In genomic region chr15:31292627-31293026, GRCm38 (mm10) we compare ENCODE assay signal across 12 mouse cellular contexts.
DNase-seq lines count a peak whose midpoint lies in the region; ATAC-seq and TF ChIP-seq lines count a peak whose summit lies in the region.
"Had no signal": no experiment of that assay in that cellular context is flagged by ENCODE, and none has a peak within 500 bp of the region (broad histone marks: within the 10 kb centered on the region; RNA-seq: fewer than 3 reads in every experiment).

No protein-coding gene starts in this region.

- no peaks in the 10 kb centered on the region for H3K79me2 ChIP-seq in myocyte (ENCODE audit: control insufficient read depth, insufficient read depth)

- WGBS in liver, embryonic 12.5 days (ENCODE audit: insufficient replicate concordance) = 34% methylated on average over 3 of the region's 3 CpGs
- 39% methylated on average over 3 of the region's 3 CpGs for WGBS in liver, embryonic 11.5 days
- 15% methylated on average over 3 of the region's 3 CpGs for WGBS in heart, embryonic 13.5 days
- WGBS in midbrain, embryonic 10.5 days = 56% methylated on average over 3 of the region's 3 CpGs

- peaks cover 44% of the 10 kb centered on the region for H3K27me3 ChIP-seq in liver, embryonic 12.5 days (replicated peaks)
- peaks cover 29% of the 10 kb centered on the region for H3K27me3 ChIP-seq in liver, embryonic 11.5 days (replicated peaks; ENCODE audit: control insufficient read depth, insufficient read depth, low read length)
- H3K27me3 ChIP-seq in heart, embryonic 13.5 days (replicated peaks) = peaks cover 35% of the 10 kb centered on the region
- no peaks in the 10 kb centered on the region for H3K27me3 ChIP-seq in myocyte (ENCODE audit: control insufficient read depth, insufficient read depth, insufficient read length)
- H3K27me3 ChIP-seq in midbrain, embryonic 10.5 days (ENCODE audit: low read depth, poor library complexity, severe bottlenecking) = peaks cover 32% of the 10 kb centered on the region

- H3K4me2 ChIP-seq in liver, embryonic 12.5 days = no peak overlapping the region
- H3K4me2 ChIP-seq in liver, embryonic 11.5 days = no peak overlapping the region
- no peak overlapping the region for H3K4me2 ChIP-seq in heart, embryonic 13.5 days
- peak overlapping the region; percentile 12 for H3K4me2 ChIP-seq in myocyte (ENCODE audit: low read depth)

- TF ChIP-seq POLR2A in myocyte (IDR thresholded peaks at IDR 0.05; ENCODE audit: insufficient read length, low read depth) = no peak

- H3K4me3 ChIP-seq in liver, embryonic 12.5 days = no peak overlapping the region
- H3K4me3 ChIP-seq in liver, embryonic 11.5 days (ENCODE audit: low read depth, low read length) = no peak overlapping the region
- H3K4me3 ChIP-seq in heart, embryonic 13.5 days = no peak overlapping the region
- no peak overlapping the region for H3K4me3 ChIP-seq in myocyte
- H3K4me3 ChIP-seq in midbrain, embryonic 10.5 days = no peak overlapping the region

- H3K9ac ChIP-seq in liver, embryonic 12.5 days = no peak overlapping the region
- H3K9ac ChIP-seq in liver, embryonic 11.5 days (ENCODE audit: low read depth, low read length) = no peak overlapping the region
- no peak overlapping the region for H3K9ac ChIP-seq in heart, embryonic 13.5 days

- H3K36me3 ChIP-seq in liver, embryonic 12.5 days = no peaks in the 10 kb centered on the region
- no peaks in the 10 kb centered on the region for H3K36me3 ChIP-seq in liver, embryonic 11.5 days (ENCODE audit: control insufficient read depth, insufficient read depth, low read length)
- no peaks in the 10 kb centered on the region for H3K36me3 ChIP-seq in heart, embryonic 13.5 days
- H3K36me3 ChIP-seq in myocyte (ENCODE audit: control insufficient read depth, insufficient read depth) = no peaks in the 10 kb centered on the region
- no peaks in the 10 kb centered on the region for H3K36me3 ChIP-seq in midbrain, embryonic 10.5 days

- no peaks in the 10 kb centered on the region for H3K9me3 ChIP-seq in liver, embryonic 12.5 days (replicated peaks)
- H3K9me3 ChIP-seq in liver, embryonic 11.5 days (ENCODE audit: control insufficient read depth, low read length) = no peaks in the 10 kb centered on the region
- H3K9me3 ChIP-seq in heart, embryonic 13.5 days = no peaks in the 10 kb centered on the region
- no peaks in the 10 kb centered on the region for H3K9me3 ChIP-seq in midbrain, embryonic 10.5 days (replicated peaks)

- intact Hi-C loops in heart, postnatal 14 days (cut with DNase I) = no loop called here

- DNase-seq in heart, adult 11 months = peak; percentile 93
- DNase-seq in heart, postnatal 14 days = no peak
- no peak for DNase-seq in liver, embryonic 11.5 days (ENCODE audit: low spot score)
- DNase-seq in midbrain, embryonic 10.5 days (ENCODE audit: low spot score) = no peak
- DNase-seq: cerebellum, postnatal 36 days; right cerebral cortex, postnatal 25 days; thymus, adult 18-20 months had no signal

- H3ac ChIP-seq in myocyte (ENCODE audit: control insufficient read depth, insufficient read length) = no peak overlapping the region

- no peak overlapping the region for H3K27ac ChIP-seq in liver, embryonic 12.5 days
- no peak overlapping the region for H3K27ac ChIP-seq in liver, embryonic 11.5 days (ENCODE audit: low read depth, low read length)
- peak overlapping the region; percentile 13 for H3K27ac ChIP-seq in heart, embryonic 13.5 days (replicated peaks)
- no peak overlapping the region for H3K27ac ChIP-seq in midbrain, embryonic 10.5 days (replicated peaks)
- H3K27ac ChIP-seq: hindbrain, postnatal 0 days had no signal

- H3K4me1 ChIP-seq in liver, embryonic 12.5 days = no peaks in the 10 kb centered on the region
- H3K4me1 ChIP-seq in liver, embryonic 11.5 days (replicated peaks; ENCODE audit: control insufficient read depth, insufficient read depth, low read length) = peaks cover 3% of the 10 kb centered on the region; the same call in 1 of the 2 replicates
- peaks cover 20% of the 10 kb centered on the region for H3K4me1 ChIP-seq in heart, embryonic 13.5 days
- H3K4me1 ChIP-seq in midbrain, embryonic 10.5 days = peaks cover 20% of the 10 kb centered on the region

- peak; percentile 18; the same call in 1 of the 2 replicates for ATAC-seq in liver, embryonic 12.5 days
- ATAC-seq in liver, embryonic 11.5 days (replicated peaks; ENCODE audit: low FRiP score) = no peak
- ATAC-seq in heart, embryonic 13.5 days (ENCODE audit: extremely low read depth, insufficient number of reproducible peaks, low FRiP score, low TSS enrichment) = peak; percentile 12; the same call in 1 of the 2 replicates
- no peak for ATAC-seq in megakaryocyte progenitor cell, adult 5-6 weeks (replicated peaks; ENCODE audit: poor library complexity)
- ATAC-seq: hindbrain, postnatal 0 days had no signal

TF ChIP-seq in myocyte, 11 proteins besides CTCF, POLR2A, EP300 and RAD21:
- TF ChIP-seq REST (IDR thresholded peaks at IDR 0.05; ENCODE audit: insufficient read depth, insufficient read length) = no peak
- no peak for TF ChIP-seq E2F4 (IDR thresholded peaks at IDR 0.05; ENCODE audit: insufficient read depth)
- no peak for TF ChIP-seq TCF12 (IDR thresholded peaks at IDR 0.05; ENCODE audit: insufficient read depth, poor library complexity, severe bottlenecking)
- TF ChIP-seq TCF3 (IDR thresholded peaks at IDR 0.05; ENCODE audit: insufficient read length, low read depth) = no peak
- peak in 1 of 3 experiments; percentile 10 for TF ChIP-seq MYOG (IDR thresholded peaks at IDR 0.05; ENCODE audit: control insufficient read depth in 1 of 3, insufficient read depth in 1 of 3, insufficient read length in 2 of 3, low read depth in 2 of 3)
- TF ChIP-seq POLR2AphosphoS2 (IDR thresholded peaks at IDR 0.05; ENCODE audit: insufficient read length, low read depth) = no peak
- TF ChIP-seq USF1 (IDR thresholded peaks at IDR 0.05; ENCODE audit: low read depth) = no peak
- no peak for TF ChIP-seq SRF (IDR thresholded peaks at IDR 0.05; ENCODE audit: control insufficient read depth, insufficient read length, low read depth)
- no peak for TF ChIP-seq MAX (IDR thresholded peaks at IDR 0.05; ENCODE audit: low read depth)
- TF ChIP-seq MYOD1 (IDR thresholded peaks at IDR 0.05; ENCODE audit: control insufficient read depth in 1 of 3, insufficient read length in 2 of 3, low read depth in 2 of 3) = peak in 1 of 3 experiments; percentile 18
- no peak for TF ChIP-seq CEBPB (IDR thresholded peaks at IDR 0.05; ENCODE audit: insufficient read depth, poor library complexity, severe bottlenecking)

Comparison
In these comparisons a context has a peak if more than half of its experiments do, and no peak if none do; other contexts are left out.
1. ATAC-seq: peak in liver, embryonic 12.5 days (single experiment) and heart, embryonic 13.5 days (single experiment); none in liver, embryonic 11.5 days (single experiment) and megakaryocyte progenitor cell, adult 5-6 weeks (single experiment).